Mouse (Mus musculus) c-Kit-negative CD71-positive TER-119-positive erythroid progenitor cells, embryonic 14.5 days (primary cell): ENCODE data around the gene Mapkbp1.

Source experiments
- DNase-seq: peaks from one replicate; pipeline ENCODE4 v3.0.0-alpha.2; 2013; ENCODE audit warnings: low read depth, low spot score

The Mapkbp1 gene

DNA sequence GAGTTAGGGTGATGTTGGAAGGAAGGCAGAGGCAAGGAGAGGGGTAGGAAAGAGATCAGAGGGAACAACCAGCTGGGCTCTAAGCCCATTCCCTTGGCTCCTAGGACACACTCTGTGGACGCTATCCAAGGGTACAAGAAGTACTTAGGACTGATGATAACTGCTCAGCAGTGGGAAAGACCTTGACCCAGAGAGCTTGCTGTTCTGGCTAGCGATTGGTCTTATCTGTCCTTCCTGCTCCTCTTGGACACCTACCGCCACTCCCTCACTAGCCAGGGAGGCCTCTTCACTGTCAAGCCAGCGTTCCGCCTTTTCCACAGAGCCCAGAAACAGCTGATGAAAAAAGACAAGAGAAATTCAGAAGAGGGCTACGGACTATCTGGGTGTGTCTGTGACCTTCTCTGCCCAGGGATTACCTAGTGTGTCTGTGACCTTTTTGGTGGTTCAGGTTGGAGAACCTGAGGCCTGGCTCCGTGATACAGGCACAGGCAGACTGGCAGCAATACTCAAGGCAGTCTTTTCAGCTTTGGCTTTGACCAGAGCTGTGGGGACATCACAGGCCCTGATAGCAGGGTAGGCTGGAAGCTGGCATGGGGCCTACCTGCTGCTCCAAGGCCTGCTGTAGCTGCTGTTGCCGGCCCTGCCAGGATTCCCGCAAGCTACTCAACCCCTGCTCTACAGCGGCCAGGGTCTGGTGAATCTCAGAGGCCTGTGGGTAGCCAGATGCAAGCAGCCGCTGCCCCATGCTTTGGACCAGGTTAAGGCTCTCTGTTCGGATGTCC, 82.5 kb downstream of the Mapkbp1 start:
- DNase-seq: no peak

- DNase-seq: no peak
Measured at GRCm38 (mm10) chr2:120055923-120056322, 83.4 kb downstream of the Mapkbp1 start.

- DNase-seq: no peak
Measured at GRCm38 (mm10) chr2:120058818-120059217, 86.3 kb downstream of the Mapkbp1 start.

GRCm38 (mm10) chr2:120059466-120059865, 87.0 kb downstream of the Mapkbp1 start:
- DNase-seq: no peak

- DNase-seq: no peak
Measured at GRCm38 (mm10) chr2:120060190-120060589, 87.7 kb downstream of the Mapkbp1 start.

DNA sequence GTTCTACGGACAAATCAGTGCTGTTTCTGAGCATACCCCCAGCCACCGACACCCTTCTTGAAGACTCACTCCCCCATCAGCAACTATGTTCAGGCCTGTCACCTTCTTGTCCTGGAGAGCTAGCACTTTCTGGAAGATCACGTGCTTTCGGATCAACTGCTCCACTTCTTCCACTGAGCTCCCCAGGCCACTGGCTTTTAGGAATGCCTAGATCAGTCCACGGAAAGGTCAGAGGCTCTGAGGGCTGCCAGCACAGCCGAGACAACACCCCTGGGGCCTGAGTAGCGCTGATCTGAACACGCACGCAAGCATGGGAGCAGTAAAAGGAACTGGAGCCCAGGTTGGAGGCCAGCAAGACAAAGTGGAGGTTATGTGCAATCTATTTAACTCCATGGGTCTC, 88.2 kb downstream of the Mapkbp1 start:
- DNase-seq: no peak

- no peak for DNase-seq
Measured at GRCm38 (mm10) chr2:120062248-120062647, 89.7 kb downstream of the Mapkbp1 start.

DNA sequence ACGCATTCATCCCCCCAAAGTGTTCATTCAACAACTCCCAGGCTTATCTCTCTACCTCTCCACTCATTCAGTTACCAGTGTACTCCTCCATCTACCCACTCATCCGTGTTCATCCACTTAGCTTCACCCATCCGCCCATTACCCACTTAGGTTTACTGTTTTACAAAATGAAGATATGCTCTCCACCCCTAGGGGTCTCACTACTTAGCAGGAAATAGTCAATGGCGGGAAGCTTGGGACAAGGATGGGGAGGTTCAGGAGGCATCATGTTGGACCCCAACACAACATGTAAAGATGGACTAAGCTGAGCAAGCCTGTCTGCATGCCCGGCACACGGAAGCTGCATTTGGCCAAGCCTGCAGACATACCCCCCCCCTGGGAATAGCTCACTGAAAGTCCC, 92.1 kb downstream of the Mapkbp1 start:
- DNase-seq: no peak

DNA sequence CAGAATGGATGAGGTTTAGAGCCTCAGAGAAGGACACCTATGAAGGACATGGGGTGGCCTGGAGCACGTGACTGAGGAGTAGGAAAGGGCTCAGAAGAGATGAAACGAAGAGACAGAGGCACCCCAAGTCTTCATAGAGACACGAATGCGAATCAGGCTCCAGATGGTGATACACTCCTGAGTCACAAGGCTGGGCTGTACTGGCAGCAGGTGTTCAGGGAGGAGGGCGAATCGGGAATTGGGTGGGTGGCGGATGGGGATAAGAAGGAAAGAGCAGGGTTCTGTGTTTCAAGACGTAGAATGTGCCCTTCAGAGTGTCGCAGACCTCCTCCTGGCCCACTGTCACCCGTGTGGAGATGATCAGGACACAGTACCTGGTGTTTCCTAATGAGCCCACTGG, 92.7 kb downstream of the Mapkbp1 start:
- DNase-seq: no peak

GRCm38 (mm10) chr2:120066224-120066623, 93.7 kb downstream of the Mapkbp1 start:
- DNase-seq: no peak

DNA sequence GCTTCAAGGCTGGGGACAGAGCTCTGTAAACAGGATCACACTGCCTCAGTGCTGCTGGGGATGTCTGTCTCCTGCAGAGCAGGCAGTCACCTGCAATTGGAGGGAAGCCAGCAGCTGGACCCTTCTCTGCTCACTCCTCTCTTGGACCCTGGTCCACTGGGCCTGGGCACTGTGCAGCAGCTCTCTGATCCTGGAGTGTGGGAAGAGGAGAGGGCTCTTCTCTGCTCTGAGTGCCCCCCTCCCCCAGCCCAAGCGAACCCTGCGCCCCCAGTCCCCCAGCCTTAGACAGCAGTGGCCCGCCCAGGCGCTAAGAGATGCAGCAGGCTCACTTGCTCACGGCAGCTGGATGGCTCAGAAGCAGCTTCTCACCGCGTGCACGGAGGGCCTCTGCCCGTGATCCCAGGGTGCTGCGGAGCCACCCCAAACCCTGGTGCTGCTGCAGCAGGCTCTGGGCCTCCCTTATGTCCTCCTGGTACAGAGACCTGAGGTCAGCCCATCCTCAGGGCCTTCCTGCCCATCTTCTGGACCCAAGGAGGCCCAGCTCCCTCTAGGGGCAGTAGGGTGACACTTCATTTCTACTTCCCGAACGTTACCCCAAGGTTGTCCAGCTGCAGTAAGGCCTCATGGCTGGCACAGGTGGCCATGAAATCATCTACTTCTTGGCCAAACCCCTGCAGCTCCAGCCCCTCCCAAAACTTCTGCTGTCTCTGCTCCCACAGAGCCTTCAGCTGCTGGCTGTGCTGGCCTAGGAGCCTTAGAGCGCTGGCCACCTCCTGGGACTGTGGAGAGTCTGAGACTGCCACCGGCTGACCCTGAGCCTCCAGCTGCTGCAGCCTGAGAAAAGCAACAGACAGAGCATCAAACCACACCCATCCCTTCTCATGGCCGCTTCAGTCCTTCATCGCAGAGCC, 96.3 kb downstream of the Mapkbp1 start:
- DNase-seq: no peak

GRCm38 (mm10) chr2:120069466-120069990, 97.0 kb downstream of the Mapkbp1 start:
- no peak for DNase-seq

- no peak for DNase-seq
Measured at GRCm38 (mm10) chr2:120074096-120074495, 101.6 kb downstream of the Mapkbp1 start.

DNA sequence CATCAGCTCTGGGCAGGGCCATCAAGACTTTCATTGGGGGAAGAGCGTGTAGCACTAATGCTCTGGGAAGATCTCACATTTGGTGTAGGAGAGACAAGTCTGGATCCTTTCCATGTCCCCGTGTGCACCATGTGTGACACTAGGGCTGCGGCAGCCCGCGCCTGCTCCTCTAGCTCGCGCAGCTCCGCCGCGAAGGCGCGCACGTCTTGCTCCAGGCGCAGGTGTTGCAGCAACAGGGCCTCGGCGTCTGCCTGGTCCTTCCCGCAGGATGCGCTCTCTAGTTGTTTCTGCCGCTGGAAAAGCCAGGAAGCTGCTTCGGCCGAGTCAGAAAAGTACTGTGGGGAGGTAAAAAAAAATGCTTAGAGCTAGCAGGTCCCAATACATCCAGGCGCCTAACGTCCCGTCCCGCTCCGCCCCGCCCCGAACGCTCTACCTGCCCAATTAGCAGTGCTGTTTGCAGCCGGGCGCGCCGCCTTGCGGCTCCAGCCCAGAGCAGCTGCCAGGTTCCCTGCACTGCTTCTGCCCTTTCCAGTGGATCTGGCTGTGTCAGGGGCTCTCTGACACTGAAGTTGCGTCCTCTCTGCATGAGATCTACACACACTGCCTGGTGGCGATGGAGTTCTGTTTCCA, 103.7 kb downstream of the Mapkbp1 start:
- DNase-seq: no peak
